Mouse (Mus musculus) lung, embryonic 15.5 days (tissue): ENCODE results near the gene Myadml2. TPM values are rescaled to one million over a fixed set of nuclear protein-coding genes. Genes with fewer than 3 reads are reported as not detected.

ENCODE experiments used
- ATAC-seq: fragments of 200-750 bp; cut with Nextera tagmentation; 2 replicates; pipeline ENCODE4 v1.8.0; 2017; ENCODE audit warnings: moderate number of reproducible peaks, borderline replicate concordance; ENCODE audit not compliant: low FRiP score, low TSS enrichment; ENCODE audit errors: extremely low read depth
- H3K27ac ChIP-seq: fragments of 300-500 bp; sonication (generic); 2 replicates; pipeline ENCODE4 v1.5.1; 2015; ENCODE audit warnings: moderate library complexity, mild to moderate bottlenecking, inconsistent platforms
- H3K27me3 ChIP-seq: fragments of 300-500 bp; sonication (generic); 2 replicates; pipeline ENCODE4 v1.6.1; 2015; ENCODE audit warnings: inconsistent platforms
- H3K36me3 ChIP-seq: fragments of 300-500 bp; sonication (generic); 2 replicates; pipeline ENCODE4 v1.6.1; 2015; ENCODE audit warnings: inconsistent platforms
- H3K4me1 ChIP-seq: fragments of 300-500 bp; sonication (generic); 2 replicates; pipeline ENCODE4 v1.6.1; 2015; ENCODE audit warnings: inconsistent platforms
- H3K4me2 ChIP-seq: fragments of 300-500 bp; sonication (generic); 2 replicates; pipeline ENCODE4 v1.6.1; 2015; ENCODE audit warnings: inconsistent platforms, mild to moderate bottlenecking, moderate library complexity
- H3K4me3 ChIP-seq: fragments of 300-500 bp; sonication (generic); 2 replicates; pipeline ENCODE4 v1.5.1; 2015; ENCODE audit warnings: mild to moderate bottlenecking, inconsistent platforms
- H3K9ac ChIP-seq: fragments of 300-500 bp; sonication (generic); 2 replicates; pipeline ENCODE4 v1.6.1; 2015; ENCODE audit warnings: inconsistent platforms
- H3K9me3 ChIP-seq: fragments of 300-500 bp; sonication (generic); 2 replicates; pipeline ENCODE4 v1.6.1; 2016; ENCODE audit warnings: inconsistent platforms
- WGBS: fragments of 180-500 bp; shearing (Covaris S2); methylation state at CpG from one replicate; pipeline ENCODE4 v1.1.7; 2015; 5-methylcytosine and 5-hydroxymethylcytosine counted together
- polyA plus RNA-seq: library from polyadenylated mRNA; unstranded; fragments of >200 nt; fragmentation: Nextera tagmentation; extraction: Ambion mirVana; gene quantifications from 2 replicates; pipeline ENCODE4 v1.2.1, GENCODE M21; 2015

Myadml2 gene
- polyA plus RNA-seq, 1 experiment from 2014 or later: 1.3 TPM

- Histone ChIP-seq H3K4me3 (no peak overlapping the region), H3K27me3 (no peaks in the 10 kb centered on the region), H3K36me3 (peaks cover 62% of the 10 kb centered on the region), H3K9me3 (no peaks in the 10 kb centered on the region), H3K9ac (no peak overlapping the region), H3K27ac (no peak overlapping the region), H3K4me2 (no peak overlapping the region), H3K4me1 (peaks cover 14% of the 10 kb centered on the region)
- no peak for ATAC-seq
- WGBS: 90% methylated on average over 11 of the region's 11 CpGs
Measured at GRCm38 (mm10) chr11:120615606-120616203, 32.3 kb downstream of the Myadml2 start.

- no peak overlapping the region for H3K4me3 ChIP-seq
- H3K27ac ChIP-seq: no peak overlapping the region
- H3K27me3 ChIP-seq: no peaks in the 10 kb centered on the region
- H3K4me1 ChIP-seq: peaks cover 14% of the 10 kb centered on the region
- H3K9ac ChIP-seq: no peak overlapping the region
- peaks cover 59% of the 10 kb centered on the region for H3K36me3 ChIP-seq
- H3K4me2 ChIP-seq: no peak overlapping the region
- 90% methylated on average over 6 of the region's 6 CpGs for WGBS
- no peak for ATAC-seq
- H3K9me3 ChIP-seq: no peaks in the 10 kb centered on the region
Measured at GRCm38 (mm10) chr11:120615167-120615566, 32.8 kb downstream of the Myadml2 start.

- WGBS: 84% methylated on average over 8 of the region's 8 CpGs
Measured at GRCm38 (mm10) chr11:120613976-120614375, 34.0 kb downstream of the Myadml2 start.

GRCm38 (mm10) chr11:120613481-120613972 lies 34.4 kb downstream of the Myadml2 start:
- peaks cover 43% of the 10 kb centered on the region for H3K36me3 ChIP-seq

More at GRCm38 (mm10) chr11:120613976-120614375, 34.0 kb downstream of the Myadml2 start:
- 0 out of 2 replicates have a peak, but pooled peaks cover 4% of the 10 kb centered on the region for H3K27me3 ChIP-seq
- no peak overlapping the region for H3K9ac ChIP-seq
- no peak for ATAC-seq
- no peak overlapping the region for H3K27ac ChIP-seq
- no peak overlapping the region for H3K4me2 ChIP-seq
- peaks cover 48% of the 10 kb centered on the region for H3K36me3 ChIP-seq
- H3K9me3 ChIP-seq: no peaks in the 10 kb centered on the region
- peaks cover 18% of the 10 kb centered on the region for H3K4me1 ChIP-seq
- H3K4me3 ChIP-seq: no peak overlapping the region

GRCm38 (mm10) chr11:120612763-120613162 lies 35.2 kb downstream of the Myadml2 start:
- ATAC-seq: no peak
- Histone ChIP-seq H3K4me2 (no peak overlapping the region), H3K36me3 (peaks cover 37% of the 10 kb centered on the region), H3K9ac (no peak overlapping the region), H3K27ac (no peak overlapping the region), H3K4me3 (no peak overlapping the region), H3K27me3 (0 out of 2 replicates have a peak, but pooled peaks cover 10% of the 10 kb centered on the region), H3K9me3 (no peaks in the 10 kb centered on the region), H3K4me1 (peaks cover 27% of the 10 kb centered on the region)
- WGBS: 36% methylated on average over 6 of the region's 6 CpGs

More at GRCm38 (mm10) chr11:120613481-120613972, 34.4 kb downstream of the Myadml2 start:
- H3K9me3 ChIP-seq: no peaks in the 10 kb centered on the region
- WGBS: 85% methylated on average over 9 of the region's 10 CpGs
- H3K27me3 ChIP-seq: 0 out of 2 replicates have a peak, but pooled peaks cover 9% of the 10 kb centered on the region
- no peak for ATAC-seq
- peaks cover 23% of the 10 kb centered on the region for H3K4me1 ChIP-seq
- no peak overlapping the region for H3K4me2 ChIP-seq
- no peak overlapping the region for H3K4me3 ChIP-seq
- no peak overlapping the region for H3K9ac ChIP-seq
- H3K27ac ChIP-seq: no peak overlapping the region

GRCm38 (mm10) chr11:120610477-120611046 lies 37.4 kb downstream of the Myadml2 start:
- WGBS: 85% methylated on average over 9 of the region's 9 CpGs

GRCm38 (mm10) chr11:120609250-120609649 lies 38.7 kb downstream of the Myadml2 start:
- Histone ChIP-seq H3K4me2 (peak overlapping the region; percentile 75; the same call in 1 of the 2 replicates), H3K27ac (no peak overlapping the region), H3K9ac (no peak overlapping the region), H3K9me3 (no peaks in the 10 kb centered on the region), H3K4me3 (no peak overlapping the region), H3K36me3 (peaks cover 49% of the 10 kb centered on the region), H3K27me3 (0 out of 2 replicates have a peak, but pooled peaks cover 10% of the 10 kb centered on the region), H3K4me1 (peaks cover 26% of the 10 kb centered on the region)
- no peak; the same call in 1 of the 2 replicates for ATAC-seq
- WGBS: 40% methylated on average over 8 of the region's 8 CpGs

More at GRCm38 (mm10) chr11:120610477-120611046, 37.4 kb downstream of the Myadml2 start:
- Histone ChIP-seq H3K36me3 (peaks cover 41% of the 10 kb centered on the region), H3K27me3 (0 out of 2 replicates have a peak, but pooled peaks cover 10% of the 10 kb centered on the region), H3K4me3 (no peak overlapping the region), H3K9me3 (no peaks in the 10 kb centered on the region), H3K4me2 (no peak overlapping the region), H3K4me1 (peaks cover 26% of the 10 kb centered on the region), H3K9ac (no peak overlapping the region), H3K27ac (no peak overlapping the region)
- ATAC-seq: no peak

- peak within 1 kb of the TSS; percentile 75 for H3K4me2 ChIP-seq
- H3K27me3 ChIP-seq: 0 out of 2 replicates have a peak, but pooled peaks cover 10% of the 10 kb centered on the region
- H3K36me3 ChIP-seq: peaks cover 52% of the 10 kb centered on the region
Measured at GRCm38 (mm10) chr11:120608241-120609034, 39.5 kb downstream of the Myadml2 start, which contains the start of gene Npb. TSS of gene Npb (plus strand) at chr11:120608477.

GRCm38 (mm10) chr11:120606764-120607163 lies 41.2 kb downstream of the Myadml2 start:
- ATAC-seq: no peak
- H3K27ac ChIP-seq: peak overlapping the region; percentile 9
- WGBS: 69% methylated on average over 4 of the region's 4 CpGs

More at GRCm38 (mm10) chr11:120608241-120609034, 39.5 kb downstream of the Myadml2 start, which contains the start of gene Npb:
- no peaks in the 10 kb centered on the region for H3K9me3 ChIP-seq
- H3K9ac ChIP-seq: peak within 1 kb of the TSS; percentile 37; the same call in 1 of the 2 replicates
- 3% methylated on average over 45 of the region's 45 CpGs for WGBS
- peaks cover 26% of the 10 kb centered on the region for H3K4me1 ChIP-seq
- 0 out of 2 replicates have a peak within 1 kb of the TSS, but pooled peaks have one; percentile 9 for H3K27ac ChIP-seq
- peak within 1 kb of the TSS; percentile 31 for H3K4me3 ChIP-seq
- ATAC-seq: no peak

GRCm38 (mm10) chr11:120605667-120606066 lies 42.3 kb downstream of the Myadml2 start:
- no peak for ATAC-seq
- H3K36me3 ChIP-seq: peaks cover 44% of the 10 kb centered on the region
- no peak overlapping the region for H3K27ac ChIP-seq
- no peak overlapping the region for H3K4me2 ChIP-seq
- H3K4me3 ChIP-seq: no peak overlapping the region
- H3K9ac ChIP-seq: no peak overlapping the region
- H3K9me3 ChIP-seq: no peaks in the 10 kb centered on the region
- 0 out of 2 replicates have a peak, but pooled peaks cover 10% of the 10 kb centered on the region for H3K27me3 ChIP-seq
- peaks cover 26% of the 10 kb centered on the region for H3K4me1 ChIP-seq
- 82% methylated on average over 7 of the region's 7 CpGs for WGBS

More at GRCm38 (mm10) chr11:120606764-120607163, 41.2 kb downstream of the Myadml2 start:
- no peak overlapping the region for H3K4me3 ChIP-seq
- H3K36me3 ChIP-seq: peaks cover 52% of the 10 kb centered on the region
- H3K9me3 ChIP-seq: no peaks in the 10 kb centered on the region
- peaks cover 26% of the 10 kb centered on the region for H3K4me1 ChIP-seq
- H3K9ac ChIP-seq: no peak overlapping the region
- no peak overlapping the region for H3K4me2 ChIP-seq
- 0 out of 2 replicates have a peak, but pooled peaks cover 10% of the 10 kb centered on the region for H3K27me3 ChIP-seq

GRCm38 (mm10) chr11:120603545-120603944 lies 44.4 kb downstream of the Myadml2 start:
- Histone ChIP-seq H3K27ac (no peak overlapping the region), H3K27me3 (0 out of 2 replicates have a peak, but pooled peaks cover 1% of the 10 kb centered on the region), H3K9ac (no peak overlapping the region), H3K4me2 (no peak overlapping the region), H3K4me3 (no peak overlapping the region), H3K4me1 (peaks cover 25% of the 10 kb centered on the region), H3K36me3 (peaks cover 49% of the 10 kb centered on the region), H3K9me3 (no peaks in the 10 kb centered on the region)
- WGBS: 65% methylated on average over 2 of the region's 2 CpGs
- ATAC-seq: no peak
